Mouse (Mus musculus): ENCODE results near the gene Smim24. TPM values are rescaled to one million over a fixed set of nuclear protein-coding genes. Genes with fewer than 3 reads are reported as not detected.

Smim24 gene
- polyA plus RNA-seq, 1 experiment: 4.5 TPM

- DNase-seq (ENCODE audit: extremely low spot score in 1 of 2, low spot score in 1 of 2): peak in 1 of 2 experiments; percentile 75
Measured at GRCm38 (mm10) chr10:81430831-81431525, 38.1 kb downstream of the Smim24 start.

- DNase-seq (ENCODE audit: extremely low spot score in 1 of 2, low spot score in 1 of 2): peak in 1 of 2 experiments; percentile 62
Measured at GRCm38 (mm10) chr10:81431526-81432168, 38.8 kb downstream of the Smim24 start.

- no peak for DNase-seq (ENCODE audit: extremely low spot score in 1 of 2, low spot score in 1 of 2)
Measured at GRCm38 (mm10) chr10:81432169-81432867, 39.5 kb downstream of the Smim24 start.

GRCm38 (mm10) chr10:81432868-81433262 lies 40.0 kb downstream of the Smim24 start:
- DNase-seq (ENCODE audit: extremely low spot score in 1 of 2, low spot score in 1 of 2): peak; percentile 95 to 96

- DNase-seq (ENCODE audit: extremely low spot score in 1 of 2, low spot score in 1 of 2): no peak
Measured at GRCm38 (mm10) chr10:81433541-81434289, 40.9 kb downstream of the Smim24 start.

GRCm38 (mm10) chr10:81434361-81435263 lies 41.8 kb downstream of the Smim24 start:
- DNase-seq (ENCODE audit: extremely low spot score in 1 of 2, low spot score in 1 of 2): no peak

- peak in 1 of 2 experiments; percentile 79 for DNase-seq (ENCODE audit: extremely low spot score in 1 of 2, low spot score in 1 of 2)
Measured at GRCm38 (mm10) chr10:81435436-81435835, 42.6 kb downstream of the Smim24 start.

GRCm38 (mm10) chr10:81441019-81441418 lies 48.2 kb downstream of the Smim24 start:
- no peak for DNase-seq (ENCODE audit: extremely low spot score in 1 of 2, low spot score in 1 of 2)

Other genes starting within 250 kb of the Smim24 start
- 25.7 and 27.4 TPM in 2 replicates for gene Pias4, start 225.1 kb upstream of the Smim24 start, polyA plus RNA-seq (2012; rRNA removed)
- gene Eef2, start 216.4 kb upstream of the Smim24 start, polyA plus RNA-seq (2012; rRNA removed): 1,035 and 1,113 TPM in 2 replicates
- gene Dapk3, start 210.0 kb upstream of the Smim24 start, polyA plus RNA-seq (2012; rRNA removed): 75.3 and 76.8 TPM in 2 replicates
- not detected in 2 replicates for gene 4930442H23Rik, start 209.2 kb upstream of the Smim24 start, polyA plus RNA-seq (2012; rRNA removed)
- 0.18 and 0.23 TPM in 2 replicates for gene Nmrk2, start 191.0 kb upstream of the Smim24 start, polyA plus RNA-seq (2012; rRNA removed)
- gene Atcay, start 162.2 kb upstream of the Smim24 start, polyA plus RNA-seq (2012; rRNA removed): 164 and 168 TPM in 2 replicates
- gene Zfr2, start 159.9 kb upstream of the Smim24 start, polyA plus RNA-seq (2012; rRNA removed): 89.1 and 95.9 TPM in 2 replicates
- gene Matk, start 140.1 kb upstream of the Smim24 start, polyA plus RNA-seq (2012; rRNA removed): 365 and 385 TPM in 2 replicates
- gene Mrpl54, start 126.1 kb upstream of the Smim24 start, polyA plus RNA-seq (2012; rRNA removed): 51.7 and 57.4 TPM in 2 replicates
- gene Apba3, start 126.1 kb upstream of the Smim24 start, polyA plus RNA-seq (2012; rRNA removed): 46.9 and 49.1 TPM in 2 replicates
- gene Tjp3, start 101.5 kb upstream of the Smim24 start, polyA plus RNA-seq (2012; rRNA removed): 0.34 and 0.46 TPM in 2 replicates
- 326 and 360 TPM in 2 replicates for gene Pip5k1c, start 100.1 kb upstream of the Smim24 start, polyA plus RNA-seq (2012; rRNA removed)
- gene Cactin, start 71.9 kb upstream of the Smim24 start, polyA plus RNA-seq (2012; rRNA removed): 31.5 and 31.9 TPM in 2 replicates
- gene Tbxa2r, start 64.3 kb upstream of the Smim24 start, polyA plus RNA-seq (2012; rRNA removed): 2.3 and 3.3 TPM in 2 replicates
- 0.96 and 1.1 TPM in 2 replicates for gene Gipc3, start 49.8 kb upstream of the Smim24 start, polyA plus RNA-seq (2012; rRNA removed)
- 36.3 and 40.8 TPM in 2 replicates for gene Hmg20b, start 42.6 kb upstream of the Smim24 start, polyA plus RNA-seq (2012; rRNA removed)
- 27.5 and 29.5 TPM in 2 replicates for gene Mfsd12, start 35.6 kb upstream of the Smim24 start, polyA plus RNA-seq (2012; rRNA removed)
- gene 4930404N11Rik, start 27.2 kb upstream of the Smim24 start, polyA plus RNA-seq (2012; rRNA removed): 0.67 and 0.68 TPM in 2 replicates
- 66.9 and 71.6 TPM in 2 replicates for gene Fzr1, start 14.5 kb upstream of the Smim24 start, polyA plus RNA-seq (2012; rRNA removed)
- gene Dohh, start 8.6 kb upstream of the Smim24 start, polyA plus RNA-seq (2012; rRNA removed): 92.2 and 105 TPM in 2 replicates
- 6.9 and 8.9 TPM in 2 replicates for gene Gm48551, start 8.6 kb upstream of the Smim24 start, polyA plus RNA-seq (2012; rRNA removed)
- gene Gm48552, start 4.0 kb upstream of the Smim24 start, polyA plus RNA-seq (2012; rRNA removed): 7.4 and 10.1 TPM in 2 replicates
- gene Nfic, start 62.6 kb downstream of the Smim24 start, polyA plus RNA-seq (2012; rRNA removed): 39.6 and 47.7 TPM in 2 replicates
- gene Celf5, start 89.7 kb downstream of the Smim24 start, polyA plus RNA-seq (2012; rRNA removed): 345 and 388 TPM in 2 replicates
- gene Ncln, start 103.3 kb downstream of the Smim24 start, polyA plus RNA-seq (2012; rRNA removed): 120 and 134 TPM in 2 replicates
- gene S1pr4, start 107.1 kb downstream of the Smim24 start, polyA plus RNA-seq (2012; rRNA removed): 0.94 and 1.1 TPM in 2 replicates
- 2.9 and 3.7 TPM in 2 replicates for gene Gna15, start 131.2 kb downstream of the Smim24 start, polyA plus RNA-seq (2012; rRNA removed)
- gene Gna11, start 152.1 kb downstream of the Smim24 start, polyA plus RNA-seq (2012; rRNA removed): 147 and 150 TPM in 2 replicates
- gene Aes, start 166.4 kb downstream of the Smim24 start, polyA plus RNA-seq (2012; rRNA removed): 867 and 972 TPM in 2 replicates
- gene Tle2, start 181.5 kb downstream of the Smim24 start, polyA plus RNA-seq (2012; rRNA removed): 120 and 136 TPM in 2 replicates
- 12.8 and 17.4 TPM in 2 replicates for gene Tle6, start 208.0 kb downstream of the Smim24 start, polyA plus RNA-seq (2012; rRNA removed)
- 4.1 and 5.2 TPM in 2 replicates for gene BC025920, start 213.2 kb downstream of the Smim24 start, polyA plus RNA-seq (2012; rRNA removed)
- gene Sirt6, start 234.7 kb downstream of the Smim24 start, polyA plus RNA-seq (2012; rRNA removed): 33.9 and 36.2 TPM in 2 replicates
- gene Ankrd24, start 235.5 kb downstream of the Smim24 start, polyA plus RNA-seq (2012; rRNA removed): 106 and 108 TPM in 2 replicates

Data from frontal cortex, adult 2 months (tissue).